Mouse (Mus musculus) midbrain, embryonic 14.5 days (tissue): ENCODE data around the gene Map2k3. TPM values are rescaled to one million over a fixed set of nuclear protein-coding genes. Genes with fewer than 3 reads are reported as not detected.
A peak's percentile ranks its signal among the peaks of the same experiment; 100 is the strongest.

Experiments
- ATAC-seq: fragments of 200-750 bp; cut with Nextera tagmentation; 2 replicates; pipeline ENCODE4 v1.8.0; 2017; ENCODE audit warnings: moderate number of reproducible peaks, moderate library complexity; ENCODE audit not compliant: low FRiP score, low TSS enrichment
- DNase-seq: peaks from one replicate; pipeline ENCODE4 v3.0.0-alpha.2; 2015
- H3K27ac ChIP-seq: fragments of 300-500 bp; sonication (generic); replicated peaks from 2 replicates; pipeline ENCODE4 v1.5.1; 2014; ENCODE audit warnings: mild to moderate bottlenecking, low read depth, low read length, moderate library complexity
- H3K27me3 ChIP-seq: fragments of 300-500 bp; sonication (generic); 2 replicates; pipeline ENCODE4 v1.6.1; 2014; ENCODE audit warnings: low read length, control low read depth, mixed read lengths; ENCODE audit not compliant: control insufficient read depth, insufficient read depth
- H3K36me3 ChIP-seq: fragments of 300-500 bp; sonication (generic); 2 replicates; pipeline ENCODE4 v1.6.1; 2014; ENCODE audit warnings: low read length, control low read depth; ENCODE audit not compliant: control insufficient read depth, insufficient read depth
- H3K4me1 ChIP-seq: fragments of 300-500 bp; sonication (generic); 2 replicates; pipeline ENCODE4 v1.6.1; 2014; ENCODE audit warnings: mild to moderate bottlenecking, antibody characterized with exemption, low read length, control low read depth; ENCODE audit not compliant: control insufficient read depth, insufficient read depth
- H3K4me2 ChIP-seq: fragments of 300-500 bp; sonication (generic); 2 replicates; pipeline ENCODE4 v1.6.1; 2014; ENCODE audit warnings: mild to moderate bottlenecking, low read length, moderate library complexity
- H3K4me3 ChIP-seq: fragments of 300-500 bp; sonication (generic); replicated peaks from 2 replicates; pipeline ENCODE4 v1.5.1; 2014; ENCODE audit warnings: low read depth, low read length
- H3K9ac ChIP-seq: fragments of 300-500 bp; sonication (generic); replicated peaks from 2 replicates; pipeline ENCODE4 v1.6.1; 2014; ENCODE audit warnings: mild to moderate bottlenecking, low read length, moderate library complexity
- H3K9me3 ChIP-seq: fragments of 300-500 bp; sonication (generic); 2 replicates; pipeline ENCODE4 v1.6.1; 2016; ENCODE audit warnings: low read length, control low read depth, mixed read lengths; ENCODE audit not compliant: control insufficient read depth
- WGBS: fragments of 180-500 bp; shearing (Covaris S2); extraction: QIAGEN DNeasy Blood & Tissue Kit; methylation state at CpG from one replicate; pipeline ENCODE4 v1.1.7; 2014; 5-methylcytosine and 5-hydroxymethylcytosine counted together
- polyA plus RNA-seq: library from polyadenylated mRNA; unstranded; fragments of >200 nt; fragmentation: Nextera tagmentation; extraction: Ambion mirVana; gene quantifications from 2 replicates; pipeline ENCODE4 v1.2.1, GENCODE M21; 2014

Gene Map2k3
- polyA plus RNA-seq, 1 experiment from 2014 or later, result 23.2 TPM

DNA sequence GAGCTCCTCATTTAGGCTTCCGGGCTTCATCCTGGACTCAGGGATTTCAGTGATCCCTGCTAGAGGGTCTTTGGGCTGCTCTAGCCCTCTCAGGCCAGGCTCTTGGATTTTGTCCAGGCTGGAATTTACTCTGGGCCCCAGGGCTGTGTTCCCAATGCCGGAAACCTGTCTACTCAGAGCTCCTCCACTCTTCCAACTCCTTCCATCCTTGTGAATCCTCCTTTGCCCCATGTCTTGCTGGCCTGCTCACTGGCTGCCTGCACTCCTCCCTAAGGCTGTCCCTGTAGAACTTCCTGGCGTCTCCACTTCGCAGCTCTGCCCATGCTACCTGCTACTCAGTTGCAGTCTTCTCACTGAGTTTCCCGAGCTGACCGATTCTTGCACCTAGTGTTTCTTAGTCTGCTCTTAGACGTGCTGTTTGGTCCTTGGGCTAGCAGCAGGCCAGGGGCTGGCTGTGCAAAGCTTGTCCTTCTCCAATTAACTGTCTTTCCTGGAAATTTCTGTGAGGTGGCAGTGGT is 729 bp downstream of the Map2k3 start:
- Histone ChIP-seq H3K27ac (0 out of 2 replicates have a peak overlapping the region, but pooled peaks have one; percentile 20), H3K4me3 (peak overlapping the region; percentile 83), H3K36me3 (no peaks in the 10 kb centered on the region), H3K9ac (peak overlapping the region; percentile 69), H3K9me3 (no peaks in the 10 kb centered on the region), H3K4me2 (peak overlapping the region; percentile 72), H3K27me3 (no peaks in the 10 kb centered on the region), H3K4me1 (peaks cover 14% of the 10 kb centered on the region)
- 8% methylated on average over 7 of the region's 7 CpGs for WGBS
- DNase-seq, result no peak
- ATAC-seq, result no peak

DNA sequence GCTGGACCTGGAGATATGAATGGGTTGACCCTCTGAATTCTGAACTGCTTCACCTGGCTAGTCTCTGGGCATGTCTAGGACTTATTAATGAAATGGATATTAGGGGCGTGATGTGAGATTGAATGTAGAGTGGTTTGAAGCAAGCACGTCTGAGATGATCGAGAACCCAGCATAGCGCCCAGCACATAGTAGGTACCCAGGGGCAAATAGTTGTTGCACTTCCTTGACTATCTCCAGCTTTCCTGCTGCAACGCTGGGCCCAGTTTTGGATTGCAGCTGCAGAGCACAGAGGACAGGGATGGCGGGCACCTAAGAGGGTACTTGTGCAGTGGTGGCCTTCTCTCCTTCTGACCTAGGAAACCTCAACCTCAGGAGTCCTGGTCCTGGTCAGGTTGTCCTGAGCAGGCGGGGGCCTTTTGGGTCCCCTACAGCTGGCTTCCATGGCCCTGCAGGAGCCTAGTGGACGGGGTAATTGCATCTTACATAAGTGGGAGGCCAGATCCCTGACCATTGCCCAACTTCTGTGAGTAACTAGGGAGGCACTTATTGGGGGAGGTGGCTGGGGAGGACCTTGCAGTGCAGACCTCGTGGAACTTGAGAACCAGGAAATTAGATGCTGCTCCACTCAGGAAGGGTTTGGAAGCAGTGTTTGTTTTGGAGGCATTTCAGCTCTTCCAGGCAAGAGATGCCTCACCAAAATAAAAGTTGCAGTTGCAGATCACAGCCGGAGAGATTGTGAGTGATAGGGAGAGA is 1.5 kb downstream of the Map2k3 start:
- peak overlapping the region; percentile 69; the same call in 1 of the 2 replicates for H3K9ac ChIP-seq
- H3K4me3 ChIP-seq, result peak overlapping the region; percentile 83; the same call in 1 of the 2 replicates
- DNase-seq (no peak), ATAC-seq (no peak)
- peak overlapping the region; percentile 72 for H3K4me2 ChIP-seq
- no peaks in the 10 kb centered on the region for H3K9me3 ChIP-seq
- no peaks in the 10 kb centered on the region for H3K36me3 ChIP-seq
- H3K4me1 ChIP-seq, result peaks cover 11% of the 10 kb centered on the region
- H3K27me3 ChIP-seq, result no peaks in the 10 kb centered on the region
- H3K27ac ChIP-seq, result no peak overlapping the region
- 86% methylated on average over 10 of the region's 10 CpGs for WGBS

DNA sequence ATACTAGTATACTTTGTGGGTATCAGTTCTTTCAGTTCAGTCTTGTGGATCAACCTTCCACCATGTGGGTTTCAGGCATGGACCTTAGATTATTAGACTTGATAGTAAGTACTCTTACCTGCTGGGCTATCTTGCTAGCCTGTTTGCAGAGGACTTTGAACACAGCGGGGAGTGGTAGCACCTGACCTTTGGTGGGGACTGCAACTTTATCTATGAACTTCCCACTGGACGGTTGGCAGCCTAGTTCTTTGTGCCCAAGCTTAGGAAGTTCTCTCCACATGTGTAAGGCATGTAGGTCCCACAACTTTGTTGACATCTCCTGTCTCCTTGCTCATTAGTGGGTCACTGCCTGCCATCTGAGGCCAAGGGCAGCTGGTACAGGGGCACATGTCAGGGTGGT is 3.0 kb downstream of the Map2k3 start:
- DNase-seq (no peak), ATAC-seq (no peak)
- Histone ChIP-seq H3K9me3 (no peaks in the 10 kb centered on the region), H3K27me3 (no peaks in the 10 kb centered on the region), H3K27ac (no peak overlapping the region), H3K36me3 (no peaks in the 10 kb centered on the region), H3K4me1 (peaks cover 11% of the 10 kb centered on the region), H3K4me3 (no peak overlapping the region), H3K9ac (no peak overlapping the region), H3K4me2 (no peak overlapping the region)
- 93% methylated on average over 2 of the region's 2 CpGs for WGBS

DNA sequence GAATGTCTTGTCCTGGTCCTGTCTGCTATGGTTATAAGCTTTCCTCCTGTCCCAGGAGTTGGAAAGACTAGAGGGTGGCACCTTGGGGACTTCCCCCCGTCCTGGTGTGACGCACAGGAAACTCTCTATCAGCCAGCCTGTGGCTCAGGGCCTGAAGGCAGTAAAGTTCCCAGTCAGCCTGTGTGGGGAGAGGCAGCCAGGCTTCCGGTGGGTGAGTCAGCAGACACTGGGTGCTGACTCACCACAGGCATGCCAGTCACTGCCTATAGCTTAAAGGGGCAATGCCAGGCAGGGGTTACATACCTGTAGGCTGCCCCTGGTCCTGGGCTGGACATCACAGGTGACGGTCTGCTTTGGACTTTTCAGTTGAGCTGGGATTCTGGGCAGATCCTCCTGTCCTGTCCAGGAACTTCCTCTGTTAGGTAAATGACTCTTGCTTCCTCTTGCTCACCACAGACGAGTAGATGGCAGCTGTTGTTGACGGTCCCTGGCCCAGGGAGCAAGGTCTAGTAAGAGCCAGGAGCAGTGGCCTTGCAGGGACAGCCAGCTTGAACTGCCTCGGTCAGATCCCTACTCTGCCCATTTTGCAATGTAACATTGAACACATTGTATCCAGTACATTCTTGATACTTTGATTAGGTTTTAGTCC is 3.6 kb downstream of the Map2k3 start:
- DNase-seq, result no peak
- Histone ChIP-seq H3K27me3 (no peaks in the 10 kb centered on the region), H3K9me3 (no peaks in the 10 kb centered on the region), H3K9ac (no peak overlapping the region), H3K4me3 (no peak overlapping the region), H3K36me3 (no peaks in the 10 kb centered on the region), H3K27ac (no peak overlapping the region), H3K4me2 (no peak overlapping the region), H3K4me1 (peaks cover 11% of the 10 kb centered on the region)
- no peak for ATAC-seq
- 94% methylated on average over 7 of the region's 7 CpGs for WGBS

DNA sequence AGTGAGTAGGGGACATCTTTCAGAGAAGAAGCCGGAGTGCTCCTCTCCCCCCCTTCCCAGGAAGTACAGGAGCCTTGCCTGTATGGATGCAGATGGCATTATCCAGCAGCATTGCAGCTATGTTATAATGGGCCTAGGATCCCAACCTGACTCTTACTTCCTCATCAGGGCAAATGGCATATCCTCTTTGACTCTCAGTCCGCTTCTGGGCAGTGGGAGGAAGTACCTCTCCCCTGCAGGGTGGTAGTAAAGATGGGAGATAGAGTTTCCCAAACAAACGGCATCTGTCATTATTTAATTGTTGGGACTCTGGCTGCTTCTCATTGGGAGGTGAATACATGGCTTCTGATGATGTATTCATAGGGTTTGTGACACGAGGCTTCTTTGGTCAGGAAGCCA is 4.1 kb downstream of the Map2k3 start:
- Histone ChIP-seq H3K9ac (no peak overlapping the region), H3K27ac (no peak overlapping the region), H3K9me3 (no peaks in the 10 kb centered on the region), H3K4me1 (peaks cover 10% of the 10 kb centered on the region), H3K4me2 (no peak overlapping the region), H3K36me3 (no peaks in the 10 kb centered on the region), H3K27me3 (no peaks in the 10 kb centered on the region), H3K4me3 (no peak overlapping the region)
- ATAC-seq (no peak), DNase-seq (no peak)
- WGBS, result 90% methylated on average over 4 of the region's 4 CpGs

DNA sequence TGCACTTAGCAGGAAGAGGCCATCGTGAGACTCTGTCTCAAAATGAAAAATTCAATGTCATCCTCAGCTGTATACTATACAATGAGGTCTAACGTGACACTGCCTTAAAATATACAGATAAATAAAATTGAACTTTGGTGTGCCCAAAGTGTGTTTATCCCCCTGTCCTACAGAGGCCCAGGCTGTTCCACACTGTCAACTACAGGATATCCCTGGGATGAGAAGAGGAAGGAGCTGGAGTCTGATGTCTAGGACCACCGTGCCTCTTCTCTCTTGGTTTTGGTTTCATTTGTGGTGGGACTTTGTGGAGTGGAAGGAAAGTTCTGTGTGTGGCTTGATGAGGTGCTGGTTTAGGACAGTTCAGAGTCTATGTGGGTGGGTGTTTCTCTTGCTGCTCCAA is 5.8 kb downstream of the Map2k3 start:
- peaks cover 6% of the 10 kb centered on the region for H3K4me1 ChIP-seq
- H3K27ac ChIP-seq, result no peak overlapping the region
- no peak overlapping the region for H3K9ac ChIP-seq
- ATAC-seq (no peak), DNase-seq (no peak)
- H3K36me3 ChIP-seq, result peaks cover 5% of the 10 kb centered on the region
- H3K4me2 ChIP-seq, result no peak overlapping the region
- H3K4me3 ChIP-seq, result no peak overlapping the region
- no peaks in the 10 kb centered on the region for H3K9me3 ChIP-seq
- WGBS, result 82% methylated on average over 3 of the region's 3 CpGs
- H3K27me3 ChIP-seq, result no peaks in the 10 kb centered on the region

DNA sequence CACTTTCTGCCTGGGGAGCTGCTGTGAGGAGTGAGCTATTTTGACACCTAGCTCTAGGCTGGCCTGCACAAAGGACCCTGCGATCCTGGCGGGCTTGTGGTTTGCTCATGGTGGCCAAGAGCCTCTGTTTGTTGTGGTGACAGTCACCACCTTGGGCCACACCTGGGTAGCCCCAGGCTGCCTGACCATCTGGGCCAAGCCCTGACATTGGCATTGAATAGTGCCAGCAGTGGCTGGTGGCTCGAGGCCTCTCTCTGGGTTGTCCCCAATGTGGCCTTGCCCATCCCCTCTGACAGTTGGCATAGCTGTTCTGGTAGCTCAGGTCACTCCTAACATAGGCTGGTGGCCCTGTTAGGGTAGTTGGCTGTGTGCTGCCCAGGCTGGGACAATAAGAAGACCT is 7.7 kb downstream of the Map2k3 start:
- no peak for DNase-seq
- WGBS, result 100% methylated on average over 3 of the region's 3 CpGs
- H3K27ac ChIP-seq, result no peak overlapping the region
- no peak overlapping the region for H3K4me2 ChIP-seq
- H3K9me3 ChIP-seq, result no peaks in the 10 kb centered on the region
- H3K27me3 ChIP-seq, result no peaks in the 10 kb centered on the region
- no peak overlapping the region for H3K4me3 ChIP-seq
- no peak overlapping the region for H3K9ac ChIP-seq
- H3K36me3 ChIP-seq, result peaks cover 24% of the 10 kb centered on the region
- no peak for ATAC-seq
- H3K4me1 ChIP-seq, result no peaks in the 10 kb centered on the region

DNA sequence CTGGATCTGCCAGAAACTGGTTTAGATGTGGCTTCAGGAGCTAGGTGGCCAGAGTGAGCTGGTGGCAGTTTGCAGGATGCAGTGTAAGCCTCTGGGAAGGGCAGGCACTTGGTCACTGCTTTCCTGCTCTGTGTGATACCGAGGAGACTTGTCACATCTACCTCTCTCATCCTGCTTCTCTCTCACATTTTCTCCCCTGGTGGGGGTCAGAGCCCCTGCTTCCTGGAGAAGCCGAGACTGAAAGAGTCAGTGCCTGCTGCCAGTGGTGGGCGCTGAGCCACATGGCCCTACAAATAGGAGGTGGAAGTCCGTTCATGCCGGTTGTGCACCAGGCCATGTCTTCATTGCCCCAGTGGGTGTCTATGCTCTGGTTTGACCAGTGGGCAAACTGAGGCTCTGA is 8.7 kb downstream of the Map2k3 start:
- Histone ChIP-seq H3K9ac (no peak overlapping the region), H3K9me3 (no peaks in the 10 kb centered on the region), H3K27ac (no peak overlapping the region), H3K27me3 (no peaks in the 10 kb centered on the region), H3K4me2 (no peak overlapping the region), H3K4me1 (no peaks in the 10 kb centered on the region), H3K36me3 (peaks cover 27% of the 10 kb centered on the region), H3K4me3 (no peak overlapping the region)
- 88% methylated on average over 5 of the region's 5 CpGs for WGBS
- DNase-seq (no peak), ATAC-seq (no peak)

DNA sequence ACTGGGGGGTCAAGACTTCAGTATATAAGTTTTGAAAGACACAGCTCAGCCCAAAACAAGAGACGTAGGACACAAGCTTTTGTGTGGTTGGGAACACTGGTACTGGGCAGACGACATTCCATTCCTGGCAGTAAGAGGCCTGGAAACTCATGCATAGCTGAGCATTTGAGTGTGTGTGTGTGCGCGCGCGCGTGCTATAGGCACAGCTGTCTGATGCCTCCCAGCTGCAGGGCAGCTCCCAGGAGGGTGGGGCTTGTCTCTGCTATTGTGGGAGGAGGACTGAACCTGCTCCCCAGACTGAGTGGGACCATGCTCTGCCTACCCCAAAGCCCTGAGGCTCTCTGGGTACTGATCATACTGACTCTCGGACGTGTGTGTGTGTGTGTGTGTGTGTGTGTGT is 9.5 kb downstream of the Map2k3 start:
- Histone ChIP-seq H3K4me3 (no peak overlapping the region), H3K27me3 (no peaks in the 10 kb centered on the region), H3K9me3 (no peaks in the 10 kb centered on the region), H3K4me2 (no peak overlapping the region), H3K9ac (no peak overlapping the region), H3K36me3 (peaks cover 34% of the 10 kb centered on the region), H3K27ac (no peak overlapping the region), H3K4me1 (no peaks in the 10 kb centered on the region)
- 62% methylated on average over 9 of the region's 9 CpGs for WGBS
- ATAC-seq (no peak), DNase-seq (no peak)
